Mouse (Mus musculus): ENCODE results near the gene Fibin. TPM values are rescaled to one million over a fixed set of nuclear protein-coding genes. Genes with fewer than 3 reads are reported as not detected.

The Fibin gene
- polyA plus RNA-seq, 1 experiment from 2014 or later, result 41.0 TPM

GRCm38 (mm10) chr2:110373186-110373585, 10.2 kb upstream of the Fibin start:
- Histone ChIP-seq H3K4me1 (ENCODE audit: control insufficient read depth, insufficient read depth, low read length) (peaks cover 4% of the 10 kb centered on the region; the same call in 1 of the 2 replicates), H3K9me3 (ENCODE audit: control insufficient read depth, low read depth, low read length) (no peaks in the 10 kb centered on the region), H3K9ac (replicated peaks; ENCODE audit: low read depth, low read length) (no peak overlapping the region), H3K4me3 (ENCODE audit: low read depth, low read length) (no peak overlapping the region), H3K27me3 (ENCODE audit: control insufficient read depth, insufficient read depth, low read length) (no peaks in the 10 kb centered on the region), H3K4me2 (replicated peaks; ENCODE audit: low read depth, low read length) (no peak overlapping the region), H3K36me3 (ENCODE audit: control insufficient read depth, insufficient read depth, low read length) (no peaks in the 10 kb centered on the region), H3K27ac (ENCODE audit: low read length) (no peak overlapping the region)
- ATAC-seq (ENCODE audit: insufficient number of reproducible peaks, insufficient read depth, low FRiP score, low read depth), result no peak
- 35% methylated on average over 2 of the region's 2 CpGs for WGBS

- no peaks in the 10 kb centered on the region for H3K9me3 ChIP-seq (ENCODE audit: control insufficient read depth, low read depth, low read length)
- ATAC-seq (ENCODE audit: insufficient number of reproducible peaks, insufficient read depth, low FRiP score, low read depth), result no peak
- H3K4me1 ChIP-seq (ENCODE audit: control insufficient read depth, insufficient read depth, low read length), result no peaks in the 10 kb centered on the region
- no peak overlapping the region for H3K4me2 ChIP-seq (replicated peaks; ENCODE audit: low read depth, low read length)
- 67% methylated on average over 1 of the region's 1 CpGs for WGBS
- H3K9ac ChIP-seq (replicated peaks; ENCODE audit: low read depth, low read length), result no peak overlapping the region
- no peaks in the 10 kb centered on the region for H3K27me3 ChIP-seq (ENCODE audit: control insufficient read depth, insufficient read depth, low read length)
- no peak overlapping the region for H3K4me3 ChIP-seq (ENCODE audit: low read depth, low read length)
- no peaks in the 10 kb centered on the region for H3K36me3 ChIP-seq (ENCODE audit: control insufficient read depth, insufficient read depth, low read length)
- no peak overlapping the region for H3K27ac ChIP-seq (ENCODE audit: low read length)
These were observed 4.5 kb upstream of the Fibin start for GRCm38 (mm10) chr2:110367382-110367887.

- no peak for ATAC-seq (ENCODE audit: insufficient number of reproducible peaks, insufficient read depth, low FRiP score, low read depth)
- no peaks in the 10 kb centered on the region for H3K9me3 ChIP-seq (ENCODE audit: control insufficient read depth, low read depth, low read length)
These were observed 2.4 kb upstream of the Fibin start for GRCm38 (mm10) chr2:110365401-110365800.

GRCm38 (mm10) chr2:110363855-110364254, 872 bp upstream of the Fibin start:
- ATAC-seq (ENCODE audit: insufficient number of reproducible peaks, insufficient read depth, low FRiP score, low read depth), result no peak
- 48% methylated on average over 3 of the region's 3 CpGs for WGBS
- Histone ChIP-seq H3K4me2 (replicated peaks; ENCODE audit: low read depth, low read length) (no peak overlapping the region), H3K4me1 (ENCODE audit: control insufficient read depth, insufficient read depth, low read length) (no peaks in the 10 kb centered on the region), H3K9ac (replicated peaks; ENCODE audit: low read depth, low read length) (no peak overlapping the region), H3K27ac (ENCODE audit: low read length) (no peak overlapping the region), H3K36me3 (ENCODE audit: control insufficient read depth, insufficient read depth, low read length) (no peaks in the 10 kb centered on the region), H3K4me3 (ENCODE audit: low read depth, low read length) (no peak overlapping the region), H3K27me3 (ENCODE audit: control insufficient read depth, insufficient read depth, low read length) (no peaks in the 10 kb centered on the region), H3K9me3 (ENCODE audit: control insufficient read depth, low read depth, low read length) (no peaks in the 10 kb centered on the region)

More at GRCm38 (mm10) chr2:110365401-110365800, 2.4 kb upstream of the Fibin start:
- no peak overlapping the region for H3K4me3 ChIP-seq (ENCODE audit: low read depth, low read length)
- no peak overlapping the region for H3K9ac ChIP-seq (replicated peaks; ENCODE audit: low read depth, low read length)
- no peaks in the 10 kb centered on the region for H3K36me3 ChIP-seq (ENCODE audit: control insufficient read depth, insufficient read depth, low read length)
- no peak overlapping the region for H3K27ac ChIP-seq (ENCODE audit: low read length)
- no peaks in the 10 kb centered on the region for H3K27me3 ChIP-seq (ENCODE audit: control insufficient read depth, insufficient read depth, low read length)
- H3K4me1 ChIP-seq (ENCODE audit: control insufficient read depth, insufficient read depth, low read length), result no peaks in the 10 kb centered on the region
- H3K4me2 ChIP-seq (replicated peaks; ENCODE audit: low read depth, low read length), result no peak overlapping the region

- H3K36me3 ChIP-seq (ENCODE audit: control insufficient read depth, insufficient read depth, low read length), result no peaks in the 10 kb centered on the region
- H3K4me1 ChIP-seq (ENCODE audit: control insufficient read depth, insufficient read depth, low read length), result no peaks in the 10 kb centered on the region
- no peak overlapping the region for H3K4me2 ChIP-seq (replicated peaks; ENCODE audit: low read depth, low read length)
- no peak for ATAC-seq (ENCODE audit: insufficient number of reproducible peaks, insufficient read depth, low FRiP score, low read depth)
- H3K9ac ChIP-seq (replicated peaks; ENCODE audit: low read depth, low read length), result no peak overlapping the region
- no peak overlapping the region for H3K27ac ChIP-seq (ENCODE audit: low read length)
- no peaks in the 10 kb centered on the region for H3K27me3 ChIP-seq (ENCODE audit: control insufficient read depth, insufficient read depth, low read length)
- no peak overlapping the region for H3K4me3 ChIP-seq (ENCODE audit: low read depth, low read length)
- 80% methylated on average over 5 of the region's 5 CpGs for WGBS
- no peaks in the 10 kb centered on the region for H3K9me3 ChIP-seq (ENCODE audit: control insufficient read depth, low read depth, low read length)
These were observed 9.5 kb downstream of the Fibin start for GRCm38 (mm10) chr2:110353302-110353970.

- no peak for ATAC-seq (ENCODE audit: insufficient number of reproducible peaks, insufficient read depth, low FRiP score, low read depth)
- 76% methylated on average over 5 of the region's 5 CpGs for WGBS
- Histone ChIP-seq H3K4me1 (ENCODE audit: control insufficient read depth, insufficient read depth, low read length) (no peaks in the 10 kb centered on the region), H3K9me3 (ENCODE audit: control insufficient read depth, low read depth, low read length) (no peaks in the 10 kb centered on the region), H3K27ac (ENCODE audit: low read length) (no peak overlapping the region), H3K4me2 (replicated peaks; ENCODE audit: low read depth, low read length) (no peak overlapping the region), H3K4me3 (ENCODE audit: low read depth, low read length) (no peak overlapping the region), H3K36me3 (ENCODE audit: control insufficient read depth, insufficient read depth, low read length) (no peaks in the 10 kb centered on the region), H3K9ac (replicated peaks; ENCODE audit: low read depth, low read length) (no peak overlapping the region), H3K27me3 (ENCODE audit: control insufficient read depth, insufficient read depth, low read length) (no peaks in the 10 kb centered on the region)
These were observed 11.1 kb downstream of the Fibin start for GRCm38 (mm10) chr2:110351843-110352251.

GRCm38 (mm10) chr2:110351406-110351805, 11.6 kb downstream of the Fibin start:
- no peak overlapping the region for H3K4me2 ChIP-seq (replicated peaks; ENCODE audit: low read depth, low read length)
- no peaks in the 10 kb centered on the region for H3K36me3 ChIP-seq (ENCODE audit: control insufficient read depth, insufficient read depth, low read length)

GRCm38 (mm10) chr2:110328953-110329352, 34.0 kb downstream of the Fibin start:
- no peaks in the 10 kb centered on the region for H3K36me3 ChIP-seq (ENCODE audit: control insufficient read depth, insufficient read depth, low read length)
- H3K27ac ChIP-seq (ENCODE audit: low read length), result no peak overlapping the region
- H3K4me3 ChIP-seq (ENCODE audit: low read depth, low read length), result no peak overlapping the region
- H3K4me2 ChIP-seq (replicated peaks; ENCODE audit: low read depth, low read length), result no peak overlapping the region
- H3K9me3 ChIP-seq (ENCODE audit: control insufficient read depth, low read depth, low read length), result no peaks in the 10 kb centered on the region
- no peak for ATAC-seq (ENCODE audit: insufficient number of reproducible peaks, insufficient read depth, low FRiP score, low read depth)
- H3K9ac ChIP-seq (replicated peaks; ENCODE audit: low read depth, low read length), result no peak overlapping the region
- H3K4me1 ChIP-seq (ENCODE audit: control insufficient read depth, insufficient read depth, low read length), result no peaks in the 10 kb centered on the region
- no peaks in the 10 kb centered on the region for H3K27me3 ChIP-seq (ENCODE audit: control insufficient read depth, insufficient read depth, low read length)

More at GRCm38 (mm10) chr2:110351406-110351805, 11.6 kb downstream of the Fibin start:
- Histone ChIP-seq H3K9me3 (ENCODE audit: control insufficient read depth, low read depth, low read length) (no peaks in the 10 kb centered on the region), H3K27me3 (ENCODE audit: control insufficient read depth, insufficient read depth, low read length) (no peaks in the 10 kb centered on the region), H3K4me1 (ENCODE audit: control insufficient read depth, insufficient read depth, low read length) (no peaks in the 10 kb centered on the region), H3K4me3 (ENCODE audit: low read depth, low read length) (no peak overlapping the region), H3K27ac (ENCODE audit: low read length) (no peak overlapping the region), H3K9ac (replicated peaks; ENCODE audit: low read depth, low read length) (no peak overlapping the region)
- 61% methylated on average over 1 of the region's 1 CpGs for WGBS
- no peak for ATAC-seq (ENCODE audit: insufficient number of reproducible peaks, insufficient read depth, low FRiP score, low read depth)

- Histone ChIP-seq H3K27me3 (ENCODE audit: control insufficient read depth, insufficient read depth, low read length) (no peaks in the 10 kb centered on the region), H3K4me2 (replicated peaks; ENCODE audit: low read depth, low read length) (no peak overlapping the region), H3K9me3 (ENCODE audit: control insufficient read depth, low read depth, low read length) (no peaks in the 10 kb centered on the region), H3K4me3 (ENCODE audit: low read depth, low read length) (no peak overlapping the region), H3K9ac (replicated peaks; ENCODE audit: low read depth, low read length) (no peak overlapping the region), H3K4me1 (ENCODE audit: control insufficient read depth, insufficient read depth, low read length) (no peaks in the 10 kb centered on the region), H3K27ac (ENCODE audit: low read length) (no peak overlapping the region), H3K36me3 (ENCODE audit: control insufficient read depth, insufficient read depth, low read length) (no peaks in the 10 kb centered on the region)
- no peak for ATAC-seq (ENCODE audit: insufficient number of reproducible peaks, insufficient read depth, low FRiP score, low read depth)
- WGBS, result 72% methylated on average over 4 of the region's 4 CpGs
These were observed 43.0 kb downstream of the Fibin start for GRCm38 (mm10) chr2:110319949-110320348.
